Mouse (Mus musculus) lung, postnatal 0 days (tissue): ENCODE results near the gene Tctn1. TPM values are rescaled to one million over a fixed set of nuclear protein-coding genes. Genes with fewer than 3 reads are reported as not detected.

Experiments
- ATAC-seq: fragments of 200-750 bp; cut with Nextera tagmentation; 2 replicates; pipeline ENCODE4 v1.8.0; 2017; ENCODE audit warnings: moderate library complexity
- DNase-seq: peaks from one replicate; pipeline ENCODE4 v3.0.0-alpha.2; 2016; ENCODE audit warnings: low spot score
- H3K27ac ChIP-seq: fragments of 300-500 bp; sonication (generic); 2 replicates; pipeline ENCODE4 v1.5.1; 2014; ENCODE audit warnings: antibody characterized with exemption, mild to moderate bottlenecking, low read length, mixed read lengths
- H3K27me3 ChIP-seq: fragments of 300-500 bp; sonication (generic); replicated peaks from 2 replicates; pipeline ENCODE4 v1.6.1; 2014; ENCODE audit warnings: low read length, mixed read lengths; ENCODE audit not compliant: insufficient read depth
- H3K36me3 ChIP-seq: fragments of 300-500 bp; sonication (generic); 2 replicates; pipeline ENCODE4 v1.6.1; 2014; ENCODE audit warnings: low read length, mixed read lengths; ENCODE audit not compliant: insufficient read depth
- H3K4me1 ChIP-seq: fragments of 300-500 bp; sonication (generic); 2 replicates; pipeline ENCODE4 v1.6.1; 2014; ENCODE audit warnings: antibody characterized with exemption, low read depth, low read length, mixed read lengths; ENCODE audit not compliant: insufficient read depth
- H3K4me2 ChIP-seq: fragments of 300-500 bp; sonication (generic); replicated peaks from 2 replicates; pipeline ENCODE4 v1.6.1; 2014; ENCODE audit warnings: low read depth, mild to moderate bottlenecking, low read length, moderate library complexity, mixed read lengths
- H3K4me3 ChIP-seq: fragments of 300-500 bp; sonication (generic); 2 replicates; pipeline ENCODE4 v1.5.1; 2014; ENCODE audit warnings: low read depth, low read length
- H3K9ac ChIP-seq: fragments of 300-500 bp; sonication (generic); replicated peaks from 2 replicates; pipeline ENCODE4 v1.6.1; 2014; ENCODE audit warnings: low read depth, mild to moderate bottlenecking
- H3K9me3 ChIP-seq: fragments of 300-500 bp; sonication (generic); 2 replicates; pipeline ENCODE4 v1.6.1; 2016; ENCODE audit warnings: low read length, mixed read lengths
- CTCF ChIP-seq: IDR thresholded peaks from 2 replicates; pipeline ENCODE4 v1.5.1; 2016; ENCODE audit warnings: antibody characterized with exemption, mild to moderate bottlenecking
- EP300 ChIP-seq: IDR thresholded peaks from 2 replicates; pipeline ENCODE4 v1.6.1; 2016; ENCODE audit warnings: antibody characterized with exemption, mild to moderate bottlenecking, control low read depth
- WGBS: fragments of 180-500 bp; shearing (Covaris S2); extraction: QIAGEN DNeasy Blood & Tissue Kit; methylation state at CpG from one replicate; pipeline ENCODE4 v1.1.7; 2014; 5-methylcytosine and 5-hydroxymethylcytosine counted together
- polyA plus RNA-seq: library from polyadenylated mRNA; unstranded; fragments of >200 nt; fragmentation: Nextera tagmentation; extraction: Ambion mirVana; gene quantifications from 2 replicates; pipeline ENCODE4 v1.2.1, GENCODE M21; 2015

Gene Tctn1
- polyA plus RNA-seq, 1 experiment from 2014 or later = 4.5 TPM

DNA sequence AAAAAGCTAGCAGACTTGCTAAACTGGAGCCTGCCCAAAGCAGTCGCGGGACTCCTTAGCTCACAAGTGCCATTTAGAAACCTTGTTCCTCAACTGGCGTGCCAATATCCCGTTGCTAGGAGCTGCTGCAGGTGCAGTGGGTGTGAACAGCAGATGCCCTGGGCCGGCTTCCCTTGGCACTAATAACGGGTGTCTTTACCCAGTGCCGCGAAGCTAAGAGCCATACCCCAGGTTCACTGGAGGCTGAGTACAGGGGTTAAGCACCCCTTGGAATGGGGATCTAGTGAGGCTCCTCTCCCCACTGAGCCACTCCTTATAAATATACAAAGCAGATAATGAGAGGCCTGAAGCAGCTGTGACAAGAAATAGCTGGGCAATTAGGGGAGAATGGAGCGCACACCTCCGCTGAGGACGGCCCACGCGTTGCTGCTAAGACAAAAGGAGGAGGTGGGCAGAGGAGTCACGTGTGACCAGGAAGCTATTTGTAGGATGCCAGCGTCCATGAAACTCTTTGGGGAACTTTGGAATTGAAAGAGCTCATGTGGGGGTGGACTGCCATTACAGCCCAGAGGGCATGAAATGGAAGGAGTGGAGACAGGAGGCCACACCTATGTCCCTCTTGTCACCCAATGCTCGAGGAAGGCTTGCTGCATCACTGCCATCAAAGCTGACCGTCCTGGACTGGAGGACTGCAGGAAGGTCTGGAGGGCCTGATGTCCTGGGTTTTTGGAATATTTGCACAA, 20.3 kb downstream of the Tctn1 start:
- Histone ChIP-seq H3K9me3 (no peaks in the 10 kb centered on the region), H3K4me2 (no peak overlapping the region), H3K9ac (no peak overlapping the region), H3K27me3 (no peaks in the 10 kb centered on the region), H3K4me1 (no peaks in the 10 kb centered on the region), H3K4me3 (no peak overlapping the region), H3K27ac (no peak overlapping the region), H3K36me3 (peaks cover 5% of the 10 kb centered on the region; the same call in 1 of the 2 replicates)
- TF ChIP-seq EP300 (no peak), CTCF (no peak)
- no peak for ATAC-seq
- 73% methylated on average over 17 of the region's 17 CpGs for WGBS
- peak; percentile 21 for DNase-seq

DNA sequence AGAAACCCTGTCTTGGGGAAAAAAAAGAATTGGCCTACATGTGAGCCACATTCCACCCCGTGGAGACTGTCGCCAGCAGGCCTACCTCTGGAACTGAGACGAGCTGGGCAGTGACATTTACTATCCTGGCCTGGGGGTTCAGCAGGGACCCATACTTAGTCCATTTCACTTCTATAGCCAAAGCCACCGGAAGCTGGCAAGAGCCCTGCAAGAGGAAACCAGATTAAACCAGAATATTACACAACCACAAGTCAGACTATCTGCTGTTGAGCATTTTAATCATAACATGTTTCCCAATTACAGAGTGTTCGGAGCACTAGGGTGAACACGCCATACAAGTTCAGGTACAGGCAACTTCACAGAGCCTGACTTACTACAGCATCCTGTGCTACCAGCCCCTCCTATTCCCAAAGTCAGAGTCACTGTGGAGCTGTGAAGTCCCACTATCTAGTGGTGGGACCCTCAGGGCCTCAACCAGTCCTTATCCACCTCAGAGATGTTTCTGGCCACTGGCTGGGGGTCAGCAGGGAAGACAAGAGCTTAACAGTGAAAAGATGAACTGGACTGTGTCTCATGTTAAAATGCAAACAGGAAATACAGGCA, 21.6 kb downstream of the Tctn1 start:
- 75% methylated on average over 6 of the region's 6 CpGs for WGBS

GRCm38 (mm10) chr5:122240989-122241388, 23.3 kb downstream of the Tctn1 start:
- Histone ChIP-seq H3K9me3 (no peaks in the 10 kb centered on the region), H3K27me3 (no peaks in the 10 kb centered on the region), H3K4me1 (no peaks in the 10 kb centered on the region), H3K9ac (no peak overlapping the region), H3K4me3 (no peak overlapping the region), H3K4me2 (no peak overlapping the region), H3K27ac (no peak overlapping the region), H3K36me3 (no peaks in the 10 kb centered on the region)
- TF ChIP-seq CTCF (no peak), EP300 (no peak)
- DNase-seq = no peak
- ATAC-seq = no peak
- 70% methylated on average over 1 of the region's 1 CpGs for WGBS

More for the DNA sequence above, 21.6 kb downstream of the Tctn1 start:
- H3K27me3 ChIP-seq = no peaks in the 10 kb centered on the region
- H3K4me3 ChIP-seq = no peak overlapping the region
- TF ChIP-seq EP300 (no peak), CTCF (no peak)
- H3K27ac ChIP-seq = no peak overlapping the region
- no peaks in the 10 kb centered on the region; the same call in 1 of the 2 replicates for H3K36me3 ChIP-seq
- H3K9ac ChIP-seq = no peak overlapping the region
- peak; percentile 25 for ATAC-seq
- peak; percentile 40 for DNase-seq
- no peak overlapping the region for H3K4me2 ChIP-seq
- no peaks in the 10 kb centered on the region for H3K9me3 ChIP-seq
- no peaks in the 10 kb centered on the region for H3K4me1 ChIP-seq

DNA sequence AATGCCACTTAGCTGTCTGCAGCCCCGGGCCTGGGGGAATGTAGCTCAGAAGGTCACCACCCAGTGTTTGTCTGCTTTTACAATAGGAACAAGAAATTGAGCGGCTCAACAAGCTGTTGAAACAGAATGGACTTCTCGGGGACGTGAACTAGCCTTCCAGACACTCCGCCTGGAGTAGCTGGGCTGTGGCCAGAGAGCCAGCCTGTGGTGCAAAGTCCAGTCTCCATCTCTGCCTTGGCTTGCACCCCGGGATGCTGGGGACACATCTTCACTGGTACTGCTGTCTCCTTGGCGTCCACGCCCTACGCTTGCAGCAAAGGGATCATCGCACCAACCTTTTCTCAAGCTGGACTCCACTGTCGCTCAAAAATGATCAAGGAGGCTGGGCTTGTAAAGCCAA, 23.7 kb downstream of the Tctn1 start:
- ATAC-seq (no peak), DNase-seq (no peak)
- TF ChIP-seq EP300 (no peak), CTCF (no peak)
- no peaks in the 10 kb centered on the region for H3K36me3 ChIP-seq
- H3K9me3 ChIP-seq = no peaks in the 10 kb centered on the region
- H3K27me3 ChIP-seq = no peaks in the 10 kb centered on the region
- WGBS = 88% methylated on average over 11 of the region's 11 CpGs
- no peaks in the 10 kb centered on the region for H3K4me1 ChIP-seq
- no peak overlapping the region for H3K27ac ChIP-seq
- H3K4me2 ChIP-seq = no peak overlapping the region
- H3K4me3 ChIP-seq = no peak overlapping the region
- no peak overlapping the region for H3K9ac ChIP-seq

GRCm38 (mm10) chr5:122239618-122240017, 24.6 kb downstream of the Tctn1 start:
- DNase-seq = no peak
- H3K9ac ChIP-seq = no peak overlapping the region
- no peaks in the 10 kb centered on the region for H3K27me3 ChIP-seq
- WGBS = 73% methylated on average over 7 of the region's 7 CpGs
- no peak overlapping the region for H3K27ac ChIP-seq
- no peaks in the 10 kb centered on the region for H3K36me3 ChIP-seq
- no peak for ATAC-seq
- no peak overlapping the region for H3K4me2 ChIP-seq
- H3K4me3 ChIP-seq = no peak overlapping the region
- TF ChIP-seq EP300 (no peak), CTCF (no peak)
- no peaks in the 10 kb centered on the region for H3K9me3 ChIP-seq
- no peaks in the 10 kb centered on the region for H3K4me1 ChIP-seq

GRCm38 (mm10) chr5:122237200-122237599, 27.1 kb downstream of the Tctn1 start:
- Histone ChIP-seq H3K4me3 (no peak overlapping the region), H3K27me3 (no peaks in the 10 kb centered on the region), H3K36me3 (no peaks in the 10 kb centered on the region), H3K27ac (no peak overlapping the region), H3K9ac (no peak overlapping the region), H3K9me3 (no peaks in the 10 kb centered on the region), H3K4me2 (no peak overlapping the region), H3K4me1 (0 out of 2 replicates have a peak, but pooled peaks cover 5% of the 10 kb centered on the region)
- DNase-seq (no peak), ATAC-seq (no peak)
- 78% methylated on average over 5 of the region's 5 CpGs for WGBS
- TF ChIP-seq CTCF (no peak), EP300 (no peak)
